Mouse (Mus musculus) adrenal gland, adult 8-10 months (tissue): ENCODE measurements around the gene Ikzf1. TPM values are rescaled to one million over a fixed set of nuclear protein-coding genes. Genes with fewer than 3 reads are reported as not detected.
A peak's percentile ranks its signal among the peaks of the same experiment; 100 is the strongest.

ENCODE experiments used
- DNase-seq: peaks from one replicate; pipeline ENCODE4 v3.0.0; 2022
- total RNA-seq, 4 experiments: library from RNA; stranded (reverse); gene quantifications; 2 replicates each; pipeline ENCODE4 v1.2.4; 2022

Ikzf1 gene
- total RNA-seq, 4 experiments from 2014 or later, result 2.7 to 6.3 (median 3.7) TPM

DNA sequence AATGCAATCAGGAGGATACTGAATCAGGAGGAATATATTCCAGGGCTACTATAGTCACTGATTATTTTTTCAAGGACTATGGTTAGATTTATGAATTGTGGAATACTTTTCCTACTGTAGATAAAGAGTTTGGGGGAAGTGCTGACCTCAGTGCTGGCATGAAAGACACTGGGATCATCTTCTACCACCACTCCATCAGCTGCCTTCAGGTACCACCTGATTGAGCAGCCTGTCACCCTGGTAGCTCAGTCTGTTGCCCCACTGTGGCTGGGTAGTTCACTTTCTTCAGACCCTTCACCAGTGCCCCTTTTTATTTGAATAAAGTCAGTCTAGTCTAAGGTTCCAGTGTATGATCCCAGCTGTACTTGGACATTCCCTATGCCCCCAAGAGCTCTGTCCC lies 81.9 kb downstream of the Ikzf1 start:
- no peak for DNase-seq

DNA sequence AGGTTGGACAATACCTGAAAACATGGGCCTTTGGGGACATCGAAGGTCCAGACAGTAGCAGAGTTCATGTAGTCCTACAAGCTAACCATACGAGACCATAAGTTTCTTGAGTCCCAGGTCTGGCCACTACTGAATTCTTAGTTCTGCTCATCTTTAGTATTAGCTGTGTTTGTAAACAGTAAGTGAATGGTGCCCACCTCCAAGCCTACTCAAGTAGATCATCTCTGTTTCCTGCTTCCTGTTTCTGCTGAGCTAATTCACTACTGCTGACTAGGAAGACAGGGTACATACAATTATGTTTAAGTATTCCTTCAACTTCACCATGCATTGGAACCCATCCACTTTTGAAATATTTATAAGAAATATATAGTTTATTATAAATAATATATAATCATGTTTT lies 83.3 kb downstream of the Ikzf1 start:
- DNase-seq, result no peak

- DNase-seq, result no peak
Measured at GRCm38 (mm10) chr11:11769281-11769680, 84.5 kb downstream of the Ikzf1 start.

GRCm38 (mm10) chr11:11770691-11771090 lies 85.9 kb downstream of the Ikzf1 start:
- no peak for DNase-seq

DNA sequence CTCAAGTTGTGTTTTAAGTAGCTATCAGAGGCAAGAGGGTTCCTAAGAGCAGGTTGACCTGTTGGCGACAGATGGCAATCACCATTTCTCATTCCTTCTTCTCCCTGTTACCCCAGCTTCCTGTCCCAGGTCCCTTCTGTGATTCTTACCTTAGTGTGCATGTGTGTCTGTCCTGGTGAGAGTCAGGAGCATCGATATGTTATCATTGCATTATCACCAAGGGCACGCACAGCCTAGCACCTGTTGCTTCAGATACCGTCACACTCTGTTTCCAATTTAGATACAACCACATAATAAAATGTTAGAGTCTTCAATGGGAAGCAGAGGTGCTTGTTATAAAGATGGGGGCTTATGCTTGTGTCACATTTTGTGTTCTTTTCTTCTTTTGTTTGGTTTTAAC lies 87.4 kb downstream of the Ikzf1 start:
- DNase-seq, result no peak

DNA sequence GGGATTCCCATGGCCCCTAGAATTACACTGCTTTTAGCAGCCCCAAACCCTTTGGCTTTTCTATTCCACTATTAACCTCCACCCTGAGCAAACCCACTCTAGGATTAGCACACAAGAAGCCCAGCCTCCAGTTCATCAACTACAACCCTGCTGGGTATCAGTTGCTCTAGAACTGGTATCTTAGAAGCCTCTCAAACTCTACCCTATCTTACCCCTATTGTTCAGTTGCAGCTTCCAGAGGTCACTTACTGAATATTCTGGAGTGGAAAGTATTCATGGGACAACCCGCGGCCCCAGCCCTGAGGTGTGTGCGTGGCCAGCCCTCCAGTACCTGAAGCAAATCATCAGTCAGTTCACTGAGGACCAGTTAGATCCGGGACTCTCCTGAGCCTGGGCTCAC lies 89.6 kb downstream of the Ikzf1 start:
- DNase-seq, result no peak

DNA sequence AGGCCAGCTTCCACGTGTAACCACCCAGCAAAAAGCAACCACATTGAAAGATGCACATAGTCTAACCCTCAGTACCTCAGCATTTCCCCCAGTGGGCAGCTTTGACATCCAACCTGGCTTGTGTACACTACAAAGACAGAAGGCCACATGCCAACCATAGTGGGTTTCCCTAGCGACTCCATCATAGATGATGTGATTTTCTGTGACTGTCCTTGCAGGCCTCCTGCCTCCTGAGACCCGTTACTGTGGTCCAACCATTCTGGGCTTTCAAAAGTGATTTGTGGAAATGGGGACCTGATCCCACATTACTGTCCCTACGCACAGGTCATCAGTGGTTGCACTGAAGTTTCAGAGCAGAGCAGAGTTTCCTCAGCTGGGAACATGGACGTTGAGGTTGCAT lies 90.1 kb downstream of the Ikzf1 start:
- no peak for DNase-seq

DNA sequence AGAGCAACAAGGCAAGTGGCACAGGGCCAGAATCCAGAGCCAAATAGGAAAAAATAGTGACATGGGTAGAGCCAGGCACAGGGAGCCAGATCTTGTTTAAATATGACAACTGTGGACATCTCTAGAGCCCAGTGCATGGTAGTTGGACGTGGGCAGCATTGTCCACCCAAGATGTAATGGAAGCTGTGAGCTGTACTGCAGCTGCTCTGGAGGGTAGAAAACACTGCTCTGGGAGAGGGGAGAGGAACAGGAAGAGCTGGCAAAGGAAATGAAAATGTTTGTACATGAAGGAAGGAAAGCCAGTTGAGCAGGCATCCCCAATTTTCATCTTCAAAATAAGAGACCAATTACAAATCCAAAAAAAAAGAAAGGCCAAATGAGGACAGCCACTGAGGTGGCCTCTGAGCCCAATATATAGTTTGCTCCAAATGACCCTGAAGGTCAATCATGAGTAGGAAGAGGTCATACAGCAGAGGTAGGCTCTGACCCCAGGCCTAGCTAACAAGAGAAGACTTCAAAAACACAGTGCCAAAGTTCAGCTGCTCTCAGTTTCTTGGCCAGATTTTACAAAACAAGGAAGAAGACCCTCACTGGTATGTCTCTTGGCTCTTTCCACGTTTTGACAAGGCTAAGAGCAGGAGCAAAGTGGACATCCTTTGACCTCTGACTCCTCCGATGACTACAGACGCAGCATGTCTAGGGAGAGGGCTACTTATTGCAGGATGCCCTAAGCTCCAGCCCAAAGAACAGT lies 91.4 kb downstream of the Ikzf1 start:
- no peak for DNase-seq

GRCm38 (mm10) chr11:11776822-11777174 lies 92.0 kb downstream of the Ikzf1 start:
- no peak for DNase-seq

GRCm38 (mm10) chr11:11777246-11777645 lies 92.4 kb downstream of the Ikzf1 start:
- no peak for DNase-seq

GRCm38 (mm10) chr11:11777796-11778195 lies 93.0 kb downstream of the Ikzf1 start:
- no peak for DNase-seq

- DNase-seq, result no peak
Measured at GRCm38 (mm10) chr11:11778345-11778744, 93.5 kb downstream of the Ikzf1 start.

DNA sequence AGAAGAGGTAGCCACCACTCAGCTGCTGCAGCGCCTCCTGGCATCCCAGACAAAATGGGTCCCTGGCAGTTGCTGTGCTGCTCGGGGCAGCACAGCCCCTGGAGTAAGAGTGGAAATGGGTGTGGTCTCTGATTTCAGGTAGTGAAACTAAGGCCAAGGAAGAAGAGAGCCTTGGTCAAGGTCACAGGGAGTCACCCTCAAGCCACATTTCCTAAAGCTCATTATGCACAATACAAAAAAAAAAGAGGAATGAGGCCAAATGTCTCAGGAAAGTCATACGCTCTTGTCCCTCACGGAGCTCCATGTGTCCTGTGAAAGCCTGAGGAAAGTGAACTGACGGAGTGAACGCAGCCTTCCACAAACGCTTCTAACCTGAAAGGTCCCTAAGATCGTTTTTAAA lies 96.9 kb downstream of the Ikzf1 start:
- DNase-seq, result no peak

DNA sequence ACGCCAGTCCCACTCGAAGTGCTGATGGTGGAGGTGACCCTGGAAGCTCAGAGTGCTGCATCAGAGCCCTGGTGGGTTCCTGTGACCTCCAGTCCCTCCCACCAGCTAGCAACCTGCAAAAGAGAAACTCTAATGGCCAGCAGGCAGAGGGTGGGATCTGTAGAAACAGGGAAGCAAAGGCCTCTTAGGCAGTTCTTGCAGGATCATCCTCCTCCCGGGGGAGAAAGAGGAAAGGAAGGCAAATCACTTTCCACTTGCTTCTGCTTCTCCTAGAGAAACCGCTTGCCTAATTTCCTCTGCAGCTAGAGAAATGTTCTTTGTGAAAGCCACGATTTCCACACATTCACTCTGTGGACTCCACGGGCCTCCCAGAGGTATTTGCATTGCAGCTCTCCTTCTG lies 100.7 kb downstream of the Ikzf1 start:
- no peak for DNase-seq

GRCm38 (mm10) chr11:11788521-11788974 lies 103.7 kb downstream of the Ikzf1 start:
- peak; percentile 54 for DNase-seq

DNA sequence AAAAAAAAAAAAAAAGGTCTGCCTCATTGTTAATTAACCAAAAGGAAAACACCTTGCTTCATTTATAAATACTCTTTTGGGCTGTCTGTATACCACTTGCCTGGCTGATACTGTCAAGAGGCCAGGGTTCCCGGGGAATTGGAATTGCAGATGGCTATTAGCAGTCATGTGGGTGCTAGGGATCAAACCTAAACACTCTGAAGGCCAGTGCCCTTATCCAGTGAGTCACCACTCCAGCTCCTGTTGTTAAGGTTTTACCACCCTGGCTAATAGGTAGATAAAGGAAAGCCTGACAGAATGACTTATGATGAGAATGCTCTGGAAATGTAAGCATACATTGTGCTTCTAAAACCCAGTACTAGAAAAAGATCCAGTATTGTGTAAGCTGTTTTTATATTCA lies 109.8 kb downstream of the Ikzf1 start:
- DNase-seq, result no peak

DNA sequence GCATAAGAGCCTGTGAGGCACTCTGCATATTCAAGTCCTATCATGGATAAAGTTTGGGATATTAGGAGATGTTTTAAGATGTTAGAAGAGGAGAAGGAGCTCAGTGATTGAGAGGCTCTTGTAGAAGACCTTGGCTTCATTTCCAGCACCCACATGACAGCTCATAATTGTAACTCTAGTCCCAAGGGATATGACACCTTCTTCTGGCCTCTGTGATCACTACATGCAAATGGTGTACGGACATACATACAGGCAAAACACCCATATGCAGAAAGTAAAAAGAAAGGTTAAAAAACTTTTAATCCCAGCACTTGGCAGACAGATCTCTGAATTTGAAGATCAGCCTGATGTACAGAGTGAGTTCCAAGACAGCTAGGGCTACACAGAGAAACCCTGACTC lies 113.9 kb downstream of the Ikzf1 start:
- no peak for DNase-seq

- DNase-seq, result no peak
Measured at GRCm38 (mm10) chr11:11800304-11800703, 115.5 kb downstream of the Ikzf1 start.

- DNase-seq, result no peak
Measured at GRCm38 (mm10) chr11:11801067-11801466, 116.3 kb downstream of the Ikzf1 start.

GRCm38 (mm10) chr11:11804421-11804820 lies 119.6 kb downstream of the Ikzf1 start:
- DNase-seq, result no peak

DNA sequence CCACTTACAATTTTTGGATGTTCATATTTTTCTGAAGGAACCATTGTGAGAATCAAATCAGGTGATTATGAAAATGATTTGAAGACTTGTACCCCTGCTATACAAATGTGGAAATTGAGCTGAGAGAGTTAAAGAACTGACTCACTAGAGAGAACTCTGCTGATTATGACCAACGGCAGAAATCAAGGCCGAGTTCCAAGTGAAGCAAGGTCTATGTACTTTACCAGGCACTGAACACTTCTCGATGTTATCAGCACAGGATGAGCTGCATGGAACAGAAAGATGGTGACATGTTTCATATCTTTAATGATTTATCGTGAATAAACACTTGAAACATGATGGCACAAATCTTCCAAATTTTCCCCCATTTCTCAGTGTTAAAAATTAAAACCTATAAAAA lies 121.1 kb downstream of the Ikzf1 start:
- no peak for DNase-seq

DNA sequence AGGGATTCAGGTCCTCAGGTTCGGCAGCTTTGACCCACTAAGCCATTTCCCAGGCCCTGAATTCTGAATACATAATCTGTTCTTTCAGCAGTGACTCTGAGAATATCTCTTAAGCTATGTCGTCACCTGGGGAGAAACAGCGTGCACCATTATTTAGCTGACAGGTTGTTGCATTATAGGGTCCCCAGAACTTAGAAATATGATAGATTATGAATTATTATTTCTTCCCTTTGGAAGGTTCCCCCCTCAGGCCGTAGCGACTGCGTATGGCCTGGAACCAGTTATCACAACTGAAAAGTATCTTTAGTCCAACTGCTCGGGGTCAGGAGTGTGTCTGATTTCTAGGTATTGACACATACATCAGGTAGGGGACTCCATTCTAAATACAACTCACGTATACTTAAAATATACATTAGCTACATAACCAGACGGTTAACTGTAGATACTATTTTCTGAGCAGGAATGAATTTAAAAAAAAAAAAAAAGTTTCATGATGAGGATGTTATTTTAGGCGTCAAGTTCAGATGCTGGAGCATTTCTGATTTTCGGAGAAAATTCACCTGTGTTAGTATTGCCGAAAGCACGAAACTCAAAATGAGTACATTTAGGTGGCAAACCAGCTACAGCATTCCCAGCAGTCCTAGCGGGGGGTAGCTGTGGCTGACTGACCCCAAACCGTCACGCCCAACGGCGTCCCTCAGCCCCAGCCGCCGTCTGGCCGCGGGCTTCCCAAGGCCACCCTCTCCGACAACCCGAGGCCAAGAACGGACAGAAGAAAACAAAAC lies 123.4 kb downstream of the Ikzf1 start:
- no peak for DNase-seq

- DNase-seq, result peak; percentile 93
Measured at GRCm38 (mm10) chr11:11808820-11809403, 124.1 kb downstream of the Ikzf1 start, which contains the start of gene Fignl1. Fignl1 (minus strand) TSS chr11:11808962.
